Mouse (Mus musculus) layer of hippocampus, postnatal 14 days (tissue): ENCODE measurements around the gene Mef2a. TPM values are rescaled to one million over a fixed set of nuclear protein-coding genes. Genes with fewer than 3 reads are reported as not detected.

Experiments
- DNase-seq, 2 experiments: peaks; one replicate each; pipeline ENCODE4 v3.0.0; 2021 to 2022; ENCODE audit warnings: low spot score in 2 of 2, mixed read lengths in 1 of 2
- total RNA-seq, 2 experiments: library from RNA; stranded (reverse); gene quantifications; 2 replicates each; pipeline ENCODE4 v1.2.3; 2021

The Mef2a gene
- total RNA-seq, 2 experiments from 2014 or later = 143 to 146 TPM

GRCm38 (mm10) chr7:67259828-67260563, 112.7 kb downstream of the Mef2a start:
- peak in 1 of 2 experiments; percentile 36 for DNase-seq

- no peak for DNase-seq
Observed at GRCm38 (mm10) chr7:67246067-67246466, 126.6 kb downstream of the Mef2a start.

GRCm38 (mm10) chr7:67245255-67245654, 127.4 kb downstream of the Mef2a start:
- no peak for DNase-seq

- DNase-seq = no peak
Observed at GRCm38 (mm10) chr7:67243894-67244282, 128.8 kb downstream of the Mef2a start.

GRCm38 (mm10) chr7:67243121-67243893, 129.4 kb downstream of the Mef2a start:
- DNase-seq = peak in 1 of 2 experiments; percentile 61

- no peak for DNase-seq
Observed at GRCm38 (mm10) chr7:67241969-67242368, 130.7 kb downstream of the Mef2a start.

GRCm38 (mm10) chr7:67237752-67238151, 134.9 kb downstream of the Mef2a start:
- no peak for DNase-seq

GRCm38 (mm10) chr7:67236351-67236750, 136.3 kb downstream of the Mef2a start:
- no peak for DNase-seq

GRCm38 (mm10) chr7:67234797-67235196, 137.9 kb downstream of the Mef2a start:
- DNase-seq = no peak

GRCm38 (mm10) chr7:67232504-67232903, 140.2 kb downstream of the Mef2a start:
- no peak for DNase-seq

- DNase-seq = no peak
Observed at GRCm38 (mm10) chr7:67230640-67231140, 142.0 kb downstream of the Mef2a start.

GRCm38 (mm10) chr7:67230221-67230620, 142.4 kb downstream of the Mef2a start:
- peak in 1 of 2 experiments; percentile 44 for DNase-seq

GRCm38 (mm10) chr7:67229701-67230100, 143.0 kb downstream of the Mef2a start:
- DNase-seq = no peak

GRCm38 (mm10) chr7:67228891-67229602, 143.6 kb downstream of the Mef2a start:
- DNase-seq = no peak

GRCm38 (mm10) chr7:67228390-67228789, 144.3 kb downstream of the Mef2a start:
- DNase-seq = no peak

- no peak for DNase-seq
Observed at GRCm38 (mm10) chr7:67227538-67227937, 145.1 kb downstream of the Mef2a start.

- DNase-seq = no peak
Observed at GRCm38 (mm10) chr7:67225943-67226625, 146.6 kb downstream of the Mef2a start.

GRCm38 (mm10) chr7:67222220-67222862, 150.3 kb downstream of the Mef2a start, which contains the start of gene Lysmd4:
TSS of gene Lysmd4 (plus strand) at chr7:67222544.
- DNase-seq = peak; percentile 93 to 95

- no peak for DNase-seq
Observed at GRCm38 (mm10) chr7:67217025-67217424, 155.6 kb downstream of the Mef2a start.

- no peak for DNase-seq
Observed at GRCm38 (mm10) chr7:67216351-67216750, 156.3 kb downstream of the Mef2a start.
